Mouse (Mus musculus) midbrain, embryonic 11.5 days (tissue): ENCODE measurements around the gene Defb15. TPM values are rescaled to one million over a fixed set of nuclear protein-coding genes. Genes with fewer than 3 reads are reported as not detected.
A peak's percentile ranks its signal among the peaks of the same experiment; 100 is the strongest.
"Not testable (repeated sequence)": the region's sequence is repeated elsewhere in the genome, so short reads cannot be mapped to it uniquely, and the experiment has no call there.

ENCODE experiments used
- ATAC-seq: fragments of 200-750 bp; cut with Nextera tagmentation; 2 replicates; pipeline ENCODE4 v1.8.0; 2017; ENCODE audit warnings: moderate TSS enrichment, moderate library complexity; ENCODE audit not compliant: low FRiP score
- DNase-seq: peaks from one replicate; pipeline ENCODE4 v3.0.0; 2015; ENCODE audit warnings: low spot score; ENCODE audit errors: missing footprints
- H3K27ac ChIP-seq: fragments of 300-500 bp; sonication (generic); 2 replicates; pipeline ENCODE4 v1.5.1; 2014; ENCODE audit warnings: low read depth, low read length
- H3K27me3 ChIP-seq: fragments of 300-500 bp; sonication (generic); 2 replicates; pipeline ENCODE4 v1.6.1; 2014; ENCODE audit warnings: mild to moderate bottlenecking, low read length, moderate library complexity, mixed read lengths; ENCODE audit not compliant: control insufficient read depth, insufficient read depth
- H3K36me3 ChIP-seq: fragments of 300-500 bp; sonication (generic); 2 replicates; pipeline ENCODE4 v1.6.1; 2014; ENCODE audit warnings: mild to moderate bottlenecking, low read length, moderate library complexity, mixed read lengths; ENCODE audit not compliant: control insufficient read depth, insufficient read depth
- H3K4me1 ChIP-seq: fragments of 300-500 bp; sonication (generic); 2 replicates; pipeline ENCODE4 v1.6.1; 2014; ENCODE audit warnings: low read length; ENCODE audit not compliant: control insufficient read depth, insufficient read depth
- H3K4me2 ChIP-seq: fragments of 300-500 bp; sonication (generic); 2 replicates; pipeline ENCODE4 v1.6.1; 2014; ENCODE audit warnings: mild to moderate bottlenecking, moderate library complexity
- H3K4me3 ChIP-seq: fragments of 300-500 bp; sonication (generic); 2 replicates; pipeline ENCODE4 v1.5.1; 2014; ENCODE audit warnings: low read depth, low read length
- H3K9ac ChIP-seq: fragments of 300-500 bp; sonication (generic); 2 replicates; pipeline ENCODE4 v1.6.1; 2014; ENCODE audit warnings: low read length
- H3K9me3 ChIP-seq: fragments of 300-500 bp; sonication (generic); 2 replicates; pipeline ENCODE4 v1.6.1; 2016; ENCODE audit warnings: low read length; ENCODE audit not compliant: control insufficient read depth
- WGBS: fragments of 180-500 bp; shearing (Covaris S2); extraction: QIAGEN DNeasy Blood & Tissue Kit; methylation state at CpG from one replicate; pipeline ENCODE4 v1.1.7; 2014; 5-methylcytosine and 5-hydroxymethylcytosine counted together
- polyA plus RNA-seq: library from polyadenylated mRNA; unstranded; fragments of >200 nt; fragmentation: Nextera tagmentation; extraction: Ambion mirVana; gene quantifications from 2 replicates; pipeline ENCODE4 v1.2.1, GENCODE M21; 2014

The Defb15 gene
- polyA plus RNA-seq, 1 experiment from 2014 or later: not detected

DNA sequence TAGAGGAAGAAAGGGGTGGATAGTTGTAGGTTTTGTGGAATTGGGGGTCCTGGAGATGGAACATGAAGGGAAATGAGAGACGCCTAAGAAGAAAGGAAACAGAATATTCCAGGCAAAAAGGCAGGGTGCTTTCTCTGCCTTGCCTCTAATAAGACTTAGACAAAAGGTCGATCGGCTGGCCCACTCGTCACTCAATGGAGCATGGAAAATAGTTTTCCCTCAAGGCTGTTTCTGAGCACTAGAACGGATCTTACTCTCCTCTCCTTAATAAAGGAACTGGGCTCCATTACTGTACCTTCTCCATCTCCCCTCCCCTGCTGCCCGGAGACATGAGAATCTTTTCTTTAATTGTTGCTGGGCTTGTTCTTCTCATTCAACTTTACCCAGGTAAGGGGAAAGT is 14.0 kb upstream of the Defb15 start, which contains the start of gene Defb13:
Gene Defb13, plus strand, starts transcription at position 301 of the 400 bp plus-strand sequence.
- no peak for DNase-seq
- 83% methylated on average over 6 of the region's 6 CpGs for WGBS
- Histone ChIP-seq H3K4me2 (no peak within 1 kb of the TSS), H3K4me1 (no peaks in the 10 kb centered on the region), H3K4me3 (no peak within 1 kb of the TSS), H3K27me3 (no peaks in the 10 kb centered on the region), H3K36me3 (no peaks in the 10 kb centered on the region), H3K27ac (no peak within 1 kb of the TSS), H3K9ac (no peak within 1 kb of the TSS), H3K9me3 (no peaks in the 10 kb centered on the region)
- ATAC-seq: no peak

DNA sequence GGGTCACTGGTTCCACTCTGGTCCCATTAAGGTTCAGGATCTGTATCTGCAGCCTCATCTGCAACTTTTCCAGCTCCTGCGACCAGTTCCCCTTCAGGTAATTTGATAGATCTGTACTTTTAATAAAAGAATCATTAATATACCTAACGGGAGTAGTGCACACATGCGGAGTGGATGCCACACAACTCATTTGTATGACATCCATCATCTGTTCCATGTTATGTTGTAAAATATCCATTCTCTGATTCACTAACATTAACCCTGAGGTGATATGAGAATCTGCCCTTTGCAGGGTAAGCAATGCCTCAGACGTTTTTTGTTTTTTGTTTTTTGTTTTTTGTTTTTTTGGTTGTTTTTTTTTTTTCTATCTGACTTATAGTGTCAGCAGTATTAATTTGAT is 5.5 kb upstream of the Defb15 start, which contains the start of gene Defb35:
Gene Defb35, plus strand, starts transcription at position 301 of the 400 bp plus-strand sequence.
- DNase-seq, H3K9me3 ChIP-seq, H3K9ac ChIP-seq, H3K4me3 ChIP-seq, H3K36me3 ChIP-seq, H3K27me3 ChIP-seq, H3K4me2 ChIP-seq, ATAC-seq, H3K27ac ChIP-seq, H3K4me1 ChIP-seq: not testable (repeated sequence)
- WGBS: 84% methylated on average over 4 of the region's 4 CpGs

DNA sequence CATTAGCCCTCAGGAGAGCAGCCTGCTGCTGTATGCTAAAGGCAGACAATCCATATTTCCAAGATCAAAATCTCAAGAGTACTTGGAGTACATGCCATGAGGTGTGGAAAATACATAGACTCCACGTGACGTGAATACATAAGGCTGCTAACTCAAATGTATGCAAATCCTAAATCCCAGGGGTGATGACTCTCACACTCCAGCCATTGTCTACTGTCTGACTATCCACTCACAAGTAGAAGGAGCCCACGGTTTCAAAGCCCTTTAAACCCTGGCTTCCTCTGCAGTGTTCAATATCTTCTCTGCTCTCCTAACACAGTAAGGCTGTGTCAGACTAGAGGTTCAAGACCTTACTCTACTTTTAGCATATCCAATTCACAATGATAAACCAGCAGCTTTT is 1.8 kb downstream of the Defb15 start:
- DNase-seq: not testable (repeated sequence)
- WGBS: 72% methylated on average over 3 of the region's 3 CpGs
- ATAC-seq: 0 out of 2 replicates have a peak, but pooled peaks have one; percentile 55

DNA sequence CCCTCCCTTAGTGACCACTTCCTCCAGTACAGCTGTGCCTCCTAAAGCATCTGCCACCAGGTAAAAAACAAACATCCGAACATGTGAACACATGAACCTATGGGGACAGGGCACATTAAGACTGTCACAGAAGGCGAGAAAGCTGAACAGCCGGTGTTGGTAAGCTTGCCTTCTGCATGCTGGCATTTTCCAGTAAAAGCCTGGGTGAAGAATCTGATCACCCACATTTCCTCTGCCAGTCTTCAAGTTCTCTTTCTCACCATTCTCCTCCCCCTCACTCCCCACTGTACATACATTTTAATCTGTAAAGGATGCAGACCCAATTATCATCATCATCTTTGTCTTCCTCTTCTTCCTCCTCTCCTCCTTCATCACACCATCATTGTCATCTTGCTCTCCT is 16.9 kb downstream of the Defb15 start:
- WGBS: 85% methylated on average over 3 of the region's 3 CpGs
- no peaks in the 10 kb centered on the region for H3K36me3 ChIP-seq
- H3K4me2 ChIP-seq: no peak overlapping the region
- no peaks in the 10 kb centered on the region for H3K27me3 ChIP-seq
- no peaks in the 10 kb centered on the region for H3K9me3 ChIP-seq
- H3K4me3 ChIP-seq: no peak overlapping the region
- DNase-seq (no peak), ATAC-seq (no peak)
- no peaks in the 10 kb centered on the region for H3K4me1 ChIP-seq
- no peak overlapping the region for H3K27ac ChIP-seq
- no peak overlapping the region for H3K9ac ChIP-seq

More for the DNA sequence above, 1.8 kb downstream of the Defb15 start:
- H3K4me3 ChIP-seq, H3K4me2 ChIP-seq, H3K4me1 ChIP-seq, H3K27ac ChIP-seq, H3K36me3 ChIP-seq, H3K27me3 ChIP-seq, H3K9ac ChIP-seq, H3K9me3 ChIP-seq: not testable (repeated sequence)

DNA sequence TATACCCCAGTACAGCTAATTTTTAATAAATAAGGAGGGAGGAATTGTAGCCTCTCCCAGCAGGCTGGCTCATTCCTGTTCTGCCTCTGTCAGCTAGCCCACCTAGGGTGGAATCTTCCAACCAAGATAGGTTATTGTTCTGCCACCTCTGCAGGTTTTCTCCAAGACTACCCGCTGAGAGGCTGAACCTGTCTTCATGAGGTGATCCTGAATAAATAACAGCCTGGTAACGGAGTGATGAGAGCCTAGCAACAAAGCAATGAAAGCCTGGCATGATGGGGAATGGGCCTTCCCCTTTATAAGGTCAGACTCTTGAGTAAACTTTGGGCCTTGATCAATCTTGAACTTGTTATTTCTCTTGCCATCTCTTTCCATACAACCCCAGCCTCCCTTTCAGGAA is 20.0 kb downstream of the Defb15 start:
- 19% methylated on average over 2 of the region's 2 CpGs for WGBS
- Histone ChIP-seq H3K36me3 (no peaks in the 10 kb centered on the region), H3K27ac (no peak overlapping the region), H3K4me3 (no peak overlapping the region), H3K9ac (no peak overlapping the region), H3K27me3 (no peaks in the 10 kb centered on the region), H3K4me2 (no peak overlapping the region), H3K9me3 (no peaks in the 10 kb centered on the region), H3K4me1 (no peaks in the 10 kb centered on the region)
- ATAC-seq: no peak
- no peak for DNase-seq

DNA sequence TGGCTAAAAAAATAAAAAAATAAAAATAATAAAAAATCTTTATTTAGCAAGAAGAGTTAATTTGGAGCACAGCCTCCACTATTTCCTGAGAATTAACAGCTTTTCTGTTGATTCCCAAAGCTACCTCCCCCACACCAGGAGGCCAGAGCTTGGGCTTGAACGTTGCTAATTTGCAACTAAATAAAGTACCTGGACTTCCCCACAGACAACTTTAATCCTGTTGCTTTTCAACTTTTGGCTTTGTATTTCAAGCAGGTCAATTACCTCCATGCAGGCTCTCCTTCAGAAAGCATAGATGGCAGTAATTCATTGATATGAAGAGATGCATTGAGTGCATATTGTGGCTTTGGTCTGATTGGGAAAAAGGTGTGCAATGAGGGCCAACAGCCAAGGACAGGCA is 20.6 kb downstream of the Defb15 start:
- Histone ChIP-seq H3K27me3 (no peaks in the 10 kb centered on the region), H3K27ac (no peak overlapping the region), H3K4me2 (no peak overlapping the region), H3K9me3 (no peaks in the 10 kb centered on the region), H3K36me3 (no peaks in the 10 kb centered on the region), H3K4me1 (no peaks in the 10 kb centered on the region), H3K9ac (no peak overlapping the region), H3K4me3 (no peak overlapping the region)
- ATAC-seq (no peak), DNase-seq (no peak)
- WGBS: 9% methylated on average over 1 of the region's 1 CpGs

DNA sequence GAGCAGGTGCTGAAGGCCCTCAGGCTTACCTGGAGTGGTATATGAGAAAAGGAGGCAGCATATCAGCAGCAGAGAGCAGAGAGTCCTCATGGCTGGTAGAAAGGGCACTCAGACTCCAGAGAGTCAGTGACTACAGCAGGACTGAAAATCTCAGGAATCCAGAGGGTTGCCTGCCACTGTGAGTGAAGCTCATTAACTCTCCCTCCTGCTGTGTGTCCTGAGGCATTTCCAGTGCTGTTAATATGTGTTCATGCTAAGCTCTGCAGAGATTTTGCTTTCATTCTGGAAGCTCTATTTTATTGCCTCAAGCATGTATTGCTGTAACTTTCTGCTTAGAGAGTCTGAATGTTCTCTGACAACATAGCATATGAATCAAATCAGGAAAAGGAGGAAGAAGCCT is 26.2 kb downstream of the Defb15 start, which contains the start of gene Defb11:
Gene Defb11, minus strand, starts transcription at position 123 of the 400 bp plus-strand sequence.
- not testable (repeated sequence) for H3K4me3 ChIP-seq, H3K9me3 ChIP-seq, H3K4me2 ChIP-seq, H3K27ac ChIP-seq, ATAC-seq, H3K27me3 ChIP-seq, DNase-seq, H3K4me1 ChIP-seq, H3K9ac ChIP-seq, H3K36me3 ChIP-seq

DNA sequence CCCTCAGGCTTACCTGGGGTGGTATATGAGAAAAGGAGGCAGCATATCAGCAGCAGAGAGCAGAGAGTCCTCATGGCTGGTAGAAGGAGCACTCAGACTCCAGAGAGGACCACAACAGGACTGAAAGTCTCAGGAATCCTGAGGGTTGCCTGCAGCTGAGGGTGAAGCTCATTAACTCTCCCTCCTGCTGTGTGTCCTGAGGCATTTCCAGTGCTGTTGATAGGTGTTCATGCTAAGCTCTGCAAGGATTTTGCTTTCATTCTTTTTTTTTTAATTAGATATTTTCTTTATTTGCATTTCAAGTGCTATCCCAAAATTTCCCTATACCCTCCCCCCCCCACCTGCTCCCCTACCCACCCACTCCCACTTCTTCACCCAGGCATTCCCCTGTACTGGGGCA is 47.2 kb downstream of the Defb15 start, which contains the start of gene Defb9:
Gene Defb9, minus strand, starts transcription at position 101 of the 400 bp plus-strand sequence.
- not testable (repeated sequence) for H3K9me3 ChIP-seq, H3K9ac ChIP-seq, ATAC-seq, H3K27ac ChIP-seq, DNase-seq, H3K4me2 ChIP-seq, H3K4me1 ChIP-seq, H3K27me3 ChIP-seq, H3K4me3 ChIP-seq, H3K36me3 ChIP-seq
